Mouse (Mus musculus): ENCODE results near the gene Scd1. TPM values are rescaled to one million over a fixed set of nuclear protein-coding genes. Genes with fewer than 3 reads are reported as not detected.

Gene Scd1
- polyA plus RNA-seq, 1 experiment: 160 TPM

- Histone ChIP-seq H3K4me3 (replicated peaks; ENCODE audit: insufficient read depth, low read depth, low read length) (no peak overlapping the region), H3K4me1 (ENCODE audit: control insufficient read depth, insufficient read depth, low read length) (no peaks in the 10 kb centered on the region), H3K27me3 (ENCODE audit: control insufficient read depth, insufficient read depth, low read length) (no peaks in the 10 kb centered on the region), H3K27ac (ENCODE audit: insufficient read depth, low read length) (no peak overlapping the region)
- 93% methylated on average over 4 of the region's 4 CpGs for WGBS
- TF ChIP-seq CTCF (IDR thresholded peaks at IDR 0.05; ENCODE audit: borderline replicate concordance, insufficient read depth, low read depth, low read length) (no peak), POLR2A (IDR thresholded peaks at IDR 0.05; ENCODE audit: borderline replicate concordance, insufficient read depth, low read length) (no peak)
- no peak for DNase-seq
Observed at GRCm38 (mm10) chr19:44387089-44387671, 20.5 kb downstream of the Scd1 start.

DNA sequence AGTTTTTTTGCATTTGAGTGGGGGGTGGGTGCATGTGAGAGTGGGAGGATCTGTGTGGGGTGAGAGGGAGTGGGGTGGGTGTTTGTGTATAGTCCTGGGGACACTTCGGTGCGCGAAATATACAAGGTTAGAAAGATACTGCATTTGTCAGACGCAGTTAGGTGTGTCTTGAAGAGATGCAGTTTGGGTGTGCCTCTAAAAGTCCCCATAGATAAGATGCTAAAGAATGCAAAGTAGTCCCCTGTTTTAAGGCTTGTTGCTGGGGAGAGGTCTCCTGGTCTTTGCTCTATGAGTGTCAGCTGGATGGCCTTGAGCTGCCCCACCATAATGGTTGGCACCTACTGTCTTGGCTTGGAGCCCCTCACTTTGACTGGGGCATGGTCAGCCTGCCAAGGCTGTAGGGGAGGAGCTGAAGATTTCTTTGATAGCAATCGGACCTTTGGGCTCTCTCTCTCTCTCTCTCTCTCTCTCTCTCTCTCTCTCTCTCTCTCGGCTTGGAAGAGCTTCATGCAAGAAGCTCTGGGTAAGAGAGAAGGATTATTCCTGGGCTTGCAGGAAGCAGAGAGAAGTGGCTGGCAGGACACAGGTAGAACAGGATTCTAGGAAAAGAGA is 21.7 kb downstream of the Scd1 start:
- DNase-seq: no peak
- TF ChIP-seq CTCF (IDR thresholded peaks at IDR 0.05; ENCODE audit: borderline replicate concordance, insufficient read depth, low read depth, low read length) (no peak), POLR2A (IDR thresholded peaks at IDR 0.05; ENCODE audit: borderline replicate concordance, insufficient read depth, low read length) (no peak)
- 69% methylated on average over 6 of the region's 6 CpGs for WGBS
- Histone ChIP-seq H3K27me3 (ENCODE audit: control insufficient read depth, insufficient read depth, low read length) (no peaks in the 10 kb centered on the region), H3K27ac (ENCODE audit: insufficient read depth, low read length) (no peak overlapping the region), H3K4me1 (ENCODE audit: control insufficient read depth, insufficient read depth, low read length) (no peaks in the 10 kb centered on the region), H3K4me3 (replicated peaks; ENCODE audit: insufficient read depth, low read depth, low read length) (no peak overlapping the region)

- DNase-seq: no peak
- TF ChIP-seq CTCF (IDR thresholded peaks at IDR 0.05; ENCODE audit: borderline replicate concordance, insufficient read depth, low read depth, low read length) (no peak), POLR2A (IDR thresholded peaks at IDR 0.05; ENCODE audit: borderline replicate concordance, insufficient read depth, low read length) (no peak)
- H3K27ac ChIP-seq (ENCODE audit: insufficient read depth, low read length): no peak overlapping the region
- H3K27me3 ChIP-seq (ENCODE audit: control insufficient read depth, insufficient read depth, low read length): no peaks in the 10 kb centered on the region
- WGBS: 89% methylated on average over 12 of the region's 12 CpGs
- H3K4me1 ChIP-seq (ENCODE audit: control insufficient read depth, insufficient read depth, low read length): no peaks in the 10 kb centered on the region
- no peak overlapping the region for H3K4me3 ChIP-seq (replicated peaks; ENCODE audit: insufficient read depth, low read depth, low read length)
Observed at GRCm38 (mm10) chr19:44382682-44383321, 24.9 kb downstream of the Scd1 start.

GRCm38 (mm10) chr19:44380065-44380464 is 27.6 kb downstream of the Scd1 start:
- DNase-seq: no peak
- Histone ChIP-seq H3K27me3 (ENCODE audit: control insufficient read depth, insufficient read depth, low read length) (no peaks in the 10 kb centered on the region), H3K4me3 (replicated peaks; ENCODE audit: insufficient read depth, low read depth, low read length) (no peak overlapping the region), H3K27ac (ENCODE audit: insufficient read depth, low read length) (no peak overlapping the region), H3K4me1 (ENCODE audit: control insufficient read depth, insufficient read depth, low read length) (no peaks in the 10 kb centered on the region)
- TF ChIP-seq POLR2A (IDR thresholded peaks at IDR 0.05; ENCODE audit: borderline replicate concordance, insufficient read depth, low read length) (no peak), CTCF (IDR thresholded peaks at IDR 0.05; ENCODE audit: borderline replicate concordance, insufficient read depth, low read depth, low read length) (no peak)
- 93% methylated on average over 4 of the region's 4 CpGs for WGBS

- H3K4me1 ChIP-seq (ENCODE audit: control insufficient read depth, insufficient read depth, low read length): no peaks in the 10 kb centered on the region
- H3K4me3 ChIP-seq (replicated peaks; ENCODE audit: insufficient read depth, low read depth, low read length): no peak overlapping the region
- H3K27me3 ChIP-seq (ENCODE audit: control insufficient read depth, insufficient read depth, low read length): no peaks in the 10 kb centered on the region
- no peak overlapping the region for H3K27ac ChIP-seq (ENCODE audit: insufficient read depth, low read length)
- TF ChIP-seq POLR2A (IDR thresholded peaks at IDR 0.05; ENCODE audit: borderline replicate concordance, insufficient read depth, low read length): no peak
- no peak for TF ChIP-seq CTCF (IDR thresholded peaks at IDR 0.05; ENCODE audit: borderline replicate concordance, insufficient read depth, low read depth, low read length)
- no peak for DNase-seq
Observed at GRCm38 (mm10) chr19:44379090-44379489, 28.6 kb downstream of the Scd1 start.

DNA sequence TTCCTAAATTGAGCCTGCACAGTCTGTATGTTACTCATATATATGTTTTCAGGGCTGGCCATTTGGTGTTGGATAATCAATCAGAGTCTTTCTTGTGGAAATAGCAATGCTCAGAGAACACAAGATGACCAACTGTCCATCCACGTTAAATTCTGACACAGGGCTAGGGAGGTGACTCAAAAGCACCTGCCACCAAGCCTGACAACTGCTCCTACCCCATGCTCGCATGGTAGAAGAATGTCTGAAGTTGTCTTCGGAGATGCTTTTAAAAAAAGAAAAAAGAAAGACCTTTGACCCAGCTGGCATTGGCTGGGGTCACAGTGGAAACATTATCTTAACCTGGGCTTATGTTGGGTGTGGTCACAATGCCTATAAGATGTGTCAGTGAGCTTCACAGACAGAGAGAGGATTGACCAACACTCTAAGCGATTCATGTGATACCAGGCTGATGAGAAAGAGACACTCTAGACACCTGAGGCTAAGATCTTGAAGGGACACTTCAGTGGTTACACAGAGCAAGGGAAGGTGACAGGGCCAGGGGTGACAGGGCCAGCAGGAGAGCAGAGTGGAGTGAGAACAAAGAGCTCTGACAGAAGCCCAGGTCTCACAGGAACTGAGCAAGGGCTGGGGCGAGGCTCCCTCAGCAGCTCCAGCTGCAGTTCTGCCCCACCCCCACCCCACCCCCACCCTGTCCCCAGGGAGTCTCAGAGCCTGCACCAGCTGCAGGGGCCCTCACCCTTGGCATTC is 29.9 kb downstream of the Scd1 start:
- Histone ChIP-seq H3K4me1 (ENCODE audit: control insufficient read depth, insufficient read depth, low read length) (no peaks in the 10 kb centered on the region), H3K4me3 (replicated peaks; ENCODE audit: insufficient read depth, low read depth, low read length) (no peak overlapping the region), H3K27ac (ENCODE audit: insufficient read depth, low read length) (no peak overlapping the region), H3K27me3 (ENCODE audit: control insufficient read depth, insufficient read depth, low read length) (no peaks in the 10 kb centered on the region)
- 69% methylated on average over 5 of the region's 5 CpGs for WGBS
- DNase-seq: no peak
- TF ChIP-seq CTCF (IDR thresholded peaks at IDR 0.05; ENCODE audit: borderline replicate concordance, insufficient read depth, low read depth, low read length): no peak
- no peak for TF ChIP-seq POLR2A (IDR thresholded peaks at IDR 0.05; ENCODE audit: borderline replicate concordance, insufficient read depth, low read length)

- H3K27me3 ChIP-seq (ENCODE audit: control insufficient read depth, insufficient read depth, low read length): no peaks in the 10 kb centered on the region
- no peak overlapping the region for H3K27ac ChIP-seq (ENCODE audit: insufficient read depth, low read length)
- 46% methylated on average over 3 of the region's 3 CpGs for WGBS
- no peak overlapping the region for H3K4me3 ChIP-seq (replicated peaks; ENCODE audit: insufficient read depth, low read depth, low read length)
- H3K4me1 ChIP-seq (ENCODE audit: control insufficient read depth, insufficient read depth, low read length): no peaks in the 10 kb centered on the region
- TF ChIP-seq CTCF (IDR thresholded peaks at IDR 0.05; ENCODE audit: borderline replicate concordance, insufficient read depth, low read depth, low read length) (no peak), POLR2A (IDR thresholded peaks at IDR 0.05; ENCODE audit: borderline replicate concordance, insufficient read depth, low read length) (no peak)
- DNase-seq: no peak
Observed at GRCm38 (mm10) chr19:44376511-44376951, 31.1 kb downstream of the Scd1 start.

Measured in cerebellum, adult 2 months (tissue).